Mouse (Mus musculus) heart, postnatal 0 days (tissue): Measurements from ENCODE around the gene Eya3. TPM values are rescaled to one million over a fixed set of nuclear protein-coding genes. Genes with fewer than 3 reads are reported as not detected.

Source experiments
- ATAC-seq: fragments of 200-750 bp; cut with Nextera tagmentation; 2 replicates; pipeline ENCODE4 v1.8.0; 2017; ENCODE audit warnings: low read depth, moderate number of reproducible peaks, moderate library complexity; ENCODE audit not compliant: insufficient read depth
- DNase-seq: peaks from one replicate; pipeline ENCODE4 v3.0.0-alpha.2; 2016; ENCODE audit warnings: low spot score
- H3K27ac ChIP-seq: fragments of 300-500 bp; sonication (generic); 2 replicates; pipeline ENCODE4 v1.5.1; 2014; ENCODE audit warnings: low read depth, mild to moderate bottlenecking
- H3K27me3 ChIP-seq: fragments of 300-500 bp; sonication (generic); 2 replicates; pipeline ENCODE4 v1.6.1; 2014; ENCODE audit warnings: low read length, mixed read lengths; ENCODE audit not compliant: control insufficient read depth, insufficient read depth
- H3K36me3 ChIP-seq: fragments of 300-500 bp; sonication (generic); replicated peaks from 2 replicates; pipeline ENCODE4 v1.6.1; 2014; ENCODE audit warnings: low read length, mixed read lengths; ENCODE audit not compliant: control insufficient read depth, insufficient read depth
- H3K4me1 ChIP-seq: fragments of 300-500 bp; sonication (generic); 2 replicates; pipeline ENCODE4 v1.6.1; 2014; ENCODE audit warnings: antibody characterized with exemption; ENCODE audit not compliant: control insufficient read depth, insufficient read depth
- H3K4me2 ChIP-seq: fragments of 300-500 bp; sonication (generic); 2 replicates; pipeline ENCODE4 v1.6.1; 2014; ENCODE audit warnings: low read depth, mild to moderate bottlenecking, low read length, moderate library complexity
- H3K4me3 ChIP-seq: fragments of 300-500 bp; sonication (generic); 2 replicates; pipeline ENCODE4 v1.5.1; 2014; ENCODE audit warnings: low read depth, low read length
- H3K9ac ChIP-seq: fragments of 300-500 bp; sonication (generic); replicated peaks from 2 replicates; pipeline ENCODE4 v1.6.1; 2014; ENCODE audit warnings: low read depth, low read length, mixed read lengths
- H3K9me3 ChIP-seq: fragments of 300-500 bp; sonication (generic); replicated peaks from 2 replicates; pipeline ENCODE4 v1.6.1; 2016; ENCODE audit warnings: low read length; ENCODE audit not compliant: control insufficient read depth
- CTCF ChIP-seq: IDR thresholded peaks from 2 replicates; pipeline ENCODE4 v1.5.1; 2016; ENCODE audit warnings: antibody characterized with exemption, control low read depth, low read depth
- EP300 ChIP-seq: IDR thresholded peaks from 2 replicates; pipeline ENCODE4 v1.6.1; 2016; ENCODE audit warnings: antibody characterized with exemption, low read depth
- WGBS: fragments of 180-500 bp; shearing (Covaris S2); extraction: QIAGEN DNeasy Blood & Tissue Kit; methylation state at CpG from one replicate; pipeline ENCODE4 v1.1.7; 2014; 5-methylcytosine and 5-hydroxymethylcytosine counted together
- polyA plus RNA-seq: library from polyadenylated mRNA; unstranded; fragments of >200 nt; fragmentation: Nextera tagmentation; extraction: Ambion mirVana; gene quantifications from 2 replicates; pipeline ENCODE4 v1.2.1, GENCODE M21; 2015
- total RNA-seq: library from RNA; depleted of rRNA; stranded (reverse); fragments of >200 nt; gene quantifications from 2 replicates; pipeline ENCODE4 v1.2.3, GENCODE M21; 2014; ENCODE audit warnings: low replicate concordance

Eya3 gene
- total and polyA plus RNA-seq, 2 experiments from 2014 or later, result 14.0 to 54.6 TPM

DNA sequence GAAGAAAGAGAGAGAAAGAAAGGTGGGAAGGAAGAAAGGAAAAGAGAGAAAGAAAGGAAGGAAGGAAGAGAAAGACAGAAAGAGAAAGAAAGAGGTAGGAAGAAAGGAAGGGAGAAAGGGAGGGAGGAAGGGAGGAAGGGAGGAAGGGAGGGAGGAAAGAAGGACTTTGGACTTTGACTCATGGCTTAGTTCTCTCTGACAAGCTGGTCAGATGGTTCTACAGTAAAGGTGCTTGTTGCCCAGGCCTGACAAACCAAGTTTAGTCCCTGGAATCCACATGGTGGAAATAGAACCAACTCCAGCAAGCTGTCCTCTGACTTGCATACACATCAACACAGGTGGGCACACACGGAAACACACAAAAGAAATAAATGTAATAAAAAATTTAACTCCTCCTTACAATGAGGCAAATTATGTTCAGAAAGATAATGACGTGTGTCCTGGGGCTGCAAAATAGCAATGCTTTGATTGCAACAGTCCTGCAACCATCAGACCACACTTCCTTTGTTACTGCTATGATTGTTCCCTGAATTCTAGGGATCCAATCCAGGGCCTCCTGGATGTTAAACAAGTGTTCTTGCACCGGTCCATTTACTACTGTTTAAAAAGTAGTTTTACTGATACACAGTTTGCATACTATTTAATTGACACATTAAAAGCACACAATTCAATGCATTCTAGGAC, 28.3 kb upstream of the Eya3 start:
- Histone ChIP-seq H3K4me2 (no peak overlapping the region), H3K9me3 (0 out of 2 replicates have a peak, but pooled peaks cover 5% of the 10 kb centered on the region), H3K27ac (no peak overlapping the region), H3K4me1 (peaks cover 4% of the 10 kb centered on the region; the same call in 1 of the 2 replicates), H3K9ac (no peak overlapping the region), H3K27me3 (no peaks in the 10 kb centered on the region), H3K36me3 (no peaks in the 10 kb centered on the region), H3K4me3 (no peak overlapping the region)
- no peak for DNase-seq
- 70% methylated on average over 3 of the region's 3 CpGs for WGBS
- TF ChIP-seq EP300 (no peak), CTCF (no peak)
- no peak for ATAC-seq

- H3K9me3 ChIP-seq, result 0 out of 2 replicates have a peak, but pooled peaks cover 7% of the 10 kb centered on the region
- WGBS, result 79% methylated on average over 8 of the region's 8 CpGs
- no peaks in the 10 kb centered on the region for H3K36me3 ChIP-seq
- no peak overlapping the region for H3K9ac ChIP-seq
- H3K4me1 ChIP-seq, result peaks cover 4% of the 10 kb centered on the region; the same call in 1 of the 2 replicates
- no peaks in the 10 kb centered on the region for H3K27me3 ChIP-seq
- no peak for ATAC-seq
- DNase-seq, result no peak
- H3K4me3 ChIP-seq, result no peak overlapping the region
- TF ChIP-seq CTCF (no peak), EP300 (no peak)
- H3K4me2 ChIP-seq, result no peak overlapping the region
- H3K27ac ChIP-seq, result no peak overlapping the region
Measured at GRCm38 (mm10) chr4:132611320-132611719, 27.5 kb upstream of the Eya3 start.

DNA sequence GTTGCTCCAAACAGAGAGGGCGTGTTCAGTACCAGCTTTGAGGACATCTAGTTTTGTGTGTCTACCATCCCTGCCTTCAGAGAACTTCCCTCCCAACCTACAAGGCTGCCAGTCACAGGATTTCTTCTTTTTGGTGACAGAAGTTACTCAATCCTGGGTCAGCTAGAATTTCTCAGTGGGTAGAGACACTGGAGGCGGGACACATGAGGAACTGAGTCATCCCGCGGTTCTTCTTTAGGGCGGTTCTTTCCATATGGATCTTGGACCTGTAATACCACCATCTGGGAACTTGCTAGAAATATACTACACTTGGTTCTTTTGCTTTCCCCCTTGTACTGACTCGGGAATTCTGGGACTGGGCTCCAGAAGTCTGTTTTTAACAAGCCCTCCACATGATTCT, 20.9 kb upstream of the Eya3 start:
- DNase-seq (no peak), ATAC-seq (no peak)
- H3K4me2 ChIP-seq, result no peak overlapping the region
- no peak overlapping the region for H3K4me3 ChIP-seq
- 0 out of 2 replicates have a peak, but pooled peaks cover 7% of the 10 kb centered on the region for H3K9me3 ChIP-seq
- WGBS, result 83% methylated on average over 6 of the region's 6 CpGs
- TF ChIP-seq EP300 (no peak), CTCF (no peak)
- no peaks in the 10 kb centered on the region for H3K36me3 ChIP-seq
- no peaks in the 10 kb centered on the region for H3K4me1 ChIP-seq
- no peak overlapping the region for H3K27ac ChIP-seq
- no peak overlapping the region for H3K9ac ChIP-seq
- H3K27me3 ChIP-seq, result no peaks in the 10 kb centered on the region

DNA sequence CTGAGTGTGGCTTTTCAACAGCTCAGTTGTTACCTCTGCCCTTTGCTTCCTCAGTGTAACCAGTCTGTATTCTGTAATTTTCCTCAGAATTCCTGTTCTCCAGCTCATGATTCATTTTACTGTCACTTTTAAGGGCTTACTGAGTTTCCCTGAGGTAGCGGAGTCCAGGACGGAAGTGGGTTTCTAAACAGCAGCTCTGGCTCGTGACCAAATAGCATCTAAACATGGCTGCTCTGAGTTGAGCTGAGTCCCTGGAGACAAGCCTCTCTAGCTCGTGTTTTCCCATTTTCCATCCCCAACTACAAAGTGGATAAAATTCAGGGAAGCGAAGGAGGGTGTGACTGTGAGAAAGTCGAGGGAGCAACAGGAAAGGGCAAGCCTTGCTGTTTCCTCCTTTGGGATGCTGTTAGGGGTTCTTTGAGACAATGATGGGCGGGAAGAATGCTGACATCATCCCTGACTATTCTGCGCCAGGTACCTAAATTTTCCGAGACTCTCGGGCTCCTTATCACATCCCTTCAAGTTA, 19.9 kb upstream of the Eya3 start:
- Histone ChIP-seq H3K9ac (no peak overlapping the region), H3K4me1 (no peaks in the 10 kb centered on the region), H3K9me3 (0 out of 2 replicates have a peak, but pooled peaks cover 7% of the 10 kb centered on the region), H3K27me3 (no peaks in the 10 kb centered on the region), H3K36me3 (no peaks in the 10 kb centered on the region), H3K4me3 (no peak overlapping the region), H3K4me2 (no peak overlapping the region), H3K27ac (peak overlapping the region; percentile 52; the same call in 1 of the 2 replicates)
- TF ChIP-seq EP300 (no peak), CTCF (no peak)
- ATAC-seq (peak; percentile 47), DNase-seq (no peak)
- WGBS, result 63% methylated on average over 10 of the region's 10 CpGs

- 0 out of 2 replicates have a peak, but pooled peaks cover 5% of the 10 kb centered on the region for H3K9me3 ChIP-seq
- no peaks in the 10 kb centered on the region for H3K4me1 ChIP-seq
- no peak overlapping the region for H3K27ac ChIP-seq
- no peak overlapping the region for H3K9ac ChIP-seq
- no peak overlapping the region for H3K4me3 ChIP-seq
- no peak for DNase-seq
- TF ChIP-seq EP300 (no peak), CTCF (no peak)
- no peak for ATAC-seq
- no peaks in the 10 kb centered on the region for H3K36me3 ChIP-seq
- H3K27me3 ChIP-seq, result no peaks in the 10 kb centered on the region
- WGBS, result 85% methylated on average over 4 of the region's 4 CpGs
- no peak overlapping the region for H3K4me2 ChIP-seq
Measured at GRCm38 (mm10) chr4:132620134-132620533, 18.7 kb upstream of the Eya3 start.
